Comparison of ENCODE assay signal across 15 mouse cellular contexts in genomic region chr3:32073881-32074280, GRCm38 (mm10).
DNase-seq lines count a peak whose midpoint lies in the region; ATAC-seq lines count a peak whose summit lies in the region.
"Had no signal": no experiment of that assay in that cellular context is flagged by ENCODE, and none has a peak within 500 bp of the region (broad histone marks: within the 10 kb centered on the region; RNA-seq: fewer than 3 reads in every experiment).

No protein-coding gene starts in this region.

- H3K27me3 ChIP-seq in forebrain, embryonic 10.5 days (ENCODE audit: poor library complexity, severe bottlenecking), result no peaks in the 10 kb centered on the region
- no peaks in the 10 kb centered on the region for H3K27me3 ChIP-seq in forebrain, embryonic 13.5 days
- no peaks in the 10 kb centered on the region for H3K27me3 ChIP-seq in midbrain, embryonic 14.5 days (ENCODE audit: control insufficient read depth, insufficient read depth, low read length)
- no peaks in the 10 kb centered on the region for H3K27me3 ChIP-seq in midbrain, embryonic 10.5 days (ENCODE audit: low read depth, poor library complexity, severe bottlenecking)
- H3K27me3 ChIP-seq: intestine, embryonic 15.5 days; midbrain, embryonic 13.5 days; neural tube, embryonic 12.5 days had no signal

- no peaks in the 10 kb centered on the region for H3K36me3 ChIP-seq in forebrain, embryonic 10.5 days (replicated peaks)
- no peaks in the 10 kb centered on the region for H3K36me3 ChIP-seq in forebrain, embryonic 13.5 days (ENCODE audit: poor library complexity, severe bottlenecking)
- no peaks in the 10 kb centered on the region for H3K36me3 ChIP-seq in midbrain, embryonic 14.5 days (ENCODE audit: control insufficient read depth, insufficient read depth, low read length)
- no peaks in the 10 kb centered on the region for H3K36me3 ChIP-seq in midbrain, embryonic 10.5 days
- H3K36me3 ChIP-seq: heart, embryonic 10.5 days; hindbrain, embryonic 10.5 days; intestine, embryonic 15.5 days; midbrain, embryonic 13.5 days; neural tube, embryonic 12.5 days had no signal

- ATAC-seq in forebrain, embryonic 13.5 days, result no peak
- 0 out of 2 replicates have a peak, but pooled peaks have one; percentile 20 for ATAC-seq in midbrain, embryonic 14.5 days (ENCODE audit: low FRiP score, low TSS enrichment)
- ATAC-seq: intestine, embryonic 15.5 days; midbrain, embryonic 13.5 days had no signal

- H3K9me3 ChIP-seq in forebrain, embryonic 10.5 days, result no peaks in the 10 kb centered on the region
- H3K9me3 ChIP-seq in forebrain, embryonic 13.5 days (replicated peaks), result no peaks in the 10 kb centered on the region
- no peaks in the 10 kb centered on the region for H3K9me3 ChIP-seq in midbrain, embryonic 14.5 days (ENCODE audit: control insufficient read depth, low read length)
- no peaks in the 10 kb centered on the region for H3K9me3 ChIP-seq in midbrain, embryonic 10.5 days (replicated peaks)
- H3K9me3 ChIP-seq: heart, embryonic 10.5 days; hindbrain, embryonic 10.5 days; intestine, embryonic 15.5 days; midbrain, embryonic 13.5 days; neural tube, embryonic 12.5 days had no signal

- 81% methylated on average over 8 of the region's 8 CpGs for WGBS in forebrain, embryonic 10.5 days
- 52% methylated on average over 8 of the region's 8 CpGs for WGBS in forebrain, embryonic 13.5 days
- 46% methylated on average over 8 of the region's 8 CpGs for WGBS in midbrain, embryonic 14.5 days
- WGBS in midbrain, embryonic 10.5 days, result 71% methylated on average over 8 of the region's 8 CpGs

- H3K27ac ChIP-seq in forebrain, embryonic 10.5 days, result no peak overlapping the region
- H3K27ac ChIP-seq in forebrain, embryonic 13.5 days, result no peak overlapping the region
- H3K27ac ChIP-seq in midbrain, embryonic 14.5 days (replicated peaks; ENCODE audit: low read depth, low read length), result no peak overlapping the region
- H3K27ac ChIP-seq in midbrain, embryonic 10.5 days (replicated peaks), result no peak overlapping the region
- H3K27ac ChIP-seq: heart, embryonic 10.5 days; hindbrain, embryonic 10.5 days; intestine, embryonic 15.5 days; left cerebral cortex, adult 2 months; midbrain, embryonic 13.5 days; neural tube, embryonic 12.5 days had no signal

- H3K4me2 ChIP-seq in forebrain, embryonic 13.5 days, result no peak overlapping the region
- H3K4me2 ChIP-seq in midbrain, embryonic 14.5 days (ENCODE audit: low read length), result no peak overlapping the region
- H3K4me2 ChIP-seq: intestine, embryonic 15.5 days; midbrain, embryonic 13.5 days; neural tube, embryonic 12.5 days had no signal

- H3K4me3 ChIP-seq in forebrain, embryonic 10.5 days, result no peak overlapping the region
- no peak overlapping the region for H3K4me3 ChIP-seq in forebrain, embryonic 13.5 days
- H3K4me3 ChIP-seq in midbrain, embryonic 14.5 days (replicated peaks; ENCODE audit: low read depth, low read length), result no peak overlapping the region
- no peak overlapping the region for H3K4me3 ChIP-seq in midbrain, embryonic 10.5 days
- H3K4me3 ChIP-seq: heart, embryonic 10.5 days; hindbrain, embryonic 10.5 days; intestine, embryonic 15.5 days; left cerebral cortex, adult 2 months; midbrain, embryonic 13.5 days; neural tube, embryonic 12.5 days had no signal

- intact Hi-C loops in heart, postnatal 36 days (cut with DNase I), result no loop called here

- H3K4me1 ChIP-seq in forebrain, embryonic 10.5 days, result no peaks in the 10 kb centered on the region
- no peaks in the 10 kb centered on the region for H3K4me1 ChIP-seq in forebrain, embryonic 13.5 days
- H3K4me1 ChIP-seq in midbrain, embryonic 14.5 days (ENCODE audit: control insufficient read depth, insufficient read depth, low read length), result no peaks in the 10 kb centered on the region
- no peaks in the 10 kb centered on the region for H3K4me1 ChIP-seq in midbrain, embryonic 10.5 days
- H3K4me1 ChIP-seq: heart, embryonic 10.5 days; intestine, embryonic 15.5 days; midbrain, embryonic 13.5 days; neural tube, embryonic 12.5 days had no signal

- peak; percentile 10 for DNase-seq in forebrain, embryonic 10.5 days (ENCODE audit: extremely low spot score, low spot score)
- peak; percentile 44 for DNase-seq in midbrain, embryonic 14.5 days
- no peak for DNase-seq in midbrain, embryonic 10.5 days (ENCODE audit: low spot score)
- peak; percentile 78 to 88 for DNase-seq in adrenal gland, adult (ENCODE audit: inconsistent age in 2 of 2, low spot score in 1 of 2)
- DNase-seq in adrenal gland, postnatal 25 days, result peak; percentile 74
- DNase-seq in heart, postnatal 36 days, result no peak
- no peak for DNase-seq in kidney, postnatal 14 days
- DNase-seq: liver had no signal

- H3K9ac ChIP-seq in forebrain, embryonic 13.5 days, result no peak overlapping the region
- no peak overlapping the region for H3K9ac ChIP-seq in midbrain, embryonic 14.5 days (replicated peaks; ENCODE audit: low read length)
- H3K9ac ChIP-seq: intestine, embryonic 15.5 days; midbrain, embryonic 13.5 days; neural tube, embryonic 12.5 days had no signal

Comparison
In these comparisons a context has a peak if more than half of its experiments do, and no peak if none do; other contexts are left out.
1. DNase-seq: peak in forebrain, embryonic 10.5 days (single experiment), midbrain, embryonic 14.5 days (single experiment), adrenal gland, adult (2 of 2) and adrenal gland, postnatal 25 days (single experiment); none in midbrain, embryonic 10.5 days (single experiment), heart, postnatal 36 days (0 of 2) and kidney, postnatal 14 days (single experiment).